In the genomic region with DNA sequence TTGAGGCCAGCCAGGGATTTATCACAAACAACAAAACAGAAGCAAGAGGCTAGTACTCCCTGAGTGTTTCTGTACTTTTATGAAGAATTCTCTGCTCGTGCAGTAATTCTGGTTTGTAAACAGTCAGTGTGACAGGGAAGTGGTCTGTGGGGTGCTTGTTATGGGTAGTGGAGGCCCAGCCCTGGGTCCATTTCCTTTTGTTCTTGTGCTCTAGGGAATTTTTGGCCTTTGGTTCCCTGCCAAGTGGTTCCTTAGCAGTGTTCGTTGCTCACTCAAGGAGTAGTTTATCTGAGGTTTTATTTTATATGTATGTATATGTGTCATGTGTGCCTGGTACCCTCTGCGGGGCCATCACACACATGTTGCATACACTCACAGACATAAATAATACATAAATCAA, we compare ENCODE assay signal across 8 mouse cellular contexts. TPM values are rescaled to one million over a fixed set of nuclear protein-coding genes. Genes with fewer than 3 reads are reported as not detected.
DNase-seq lines count a peak whose midpoint lies in the region; ATAC-seq and TF ChIP-seq lines count a peak whose summit lies in the region.
"Had no signal": no experiment of that assay in that cellular context is flagged by ENCODE, and none has a peak within 500 bp of the region (broad histone marks: within the 10 kb centered on the region; RNA-seq: fewer than 3 reads in every experiment).

No protein-coding gene starts in this region.

- no peak overlapping the region for H3K9ac ChIP-seq in kidney, embryonic 14.5 days (ENCODE audit: low read depth, low read length)
- H3K9ac ChIP-seq in heart, postnatal 0 days (replicated peaks; ENCODE audit: low read depth, low read length), result no peak overlapping the region
- no peak overlapping the region for H3K9ac ChIP-seq in lung, postnatal 0 days (replicated peaks; ENCODE audit: low read depth)
- no peak overlapping the region for H3K9ac ChIP-seq in midbrain, embryonic 13.5 days (replicated peaks)

- H3K27ac ChIP-seq in kidney, embryonic 14.5 days (ENCODE audit: low read depth, low read length), result no peak overlapping the region
- no peak overlapping the region for H3K27ac ChIP-seq in heart, postnatal 0 days (ENCODE audit: low read depth)
- H3K27ac ChIP-seq in lung, postnatal 0 days (ENCODE audit: low read length), result no peak overlapping the region
- H3K27ac ChIP-seq in midbrain, embryonic 13.5 days, result no peak overlapping the region

- H3K9me3 ChIP-seq in kidney, embryonic 14.5 days (ENCODE audit: control insufficient read depth, low read length), result no peaks in the 10 kb centered on the region
- no peaks in the 10 kb centered on the region for H3K9me3 ChIP-seq in heart, postnatal 0 days (replicated peaks; ENCODE audit: control insufficient read depth, low read length)
- H3K9me3 ChIP-seq in lung, postnatal 0 days (ENCODE audit: low read length), result no peaks in the 10 kb centered on the region
- H3K9me3 ChIP-seq in midbrain, embryonic 13.5 days, result no peaks in the 10 kb centered on the region
- H3K9me3 ChIP-seq: G1E had no signal

- TF ChIP-seq CTCF in heart, postnatal 0 days (IDR thresholded peaks at IDR 0.05; ENCODE audit: low read depth), result no peak
- TF ChIP-seq CTCF in lung, postnatal 0 days (IDR thresholded peaks at IDR 0.05), result no peak

- peaks cover 34% of the 10 kb centered on the region for H3K4me1 ChIP-seq in kidney, embryonic 14.5 days (ENCODE audit: control insufficient read depth, insufficient read depth, low read length)
- peaks cover 42% of the 10 kb centered on the region for H3K4me1 ChIP-seq in heart, postnatal 0 days (ENCODE audit: control insufficient read depth, insufficient read depth)
- H3K4me1 ChIP-seq in lung, postnatal 0 days (ENCODE audit: insufficient read depth, low read depth, low read length), result peaks cover 10% of the 10 kb centered on the region; the same call in 1 of the 2 replicates
- H3K4me1 ChIP-seq in midbrain, embryonic 13.5 days (replicated peaks), result peaks cover 25% of the 10 kb centered on the region

- no peak for TF ChIP-seq EP300 in heart, postnatal 0 days (IDR thresholded peaks at IDR 0.05; ENCODE audit: low read depth)
- no peak for TF ChIP-seq EP300 in lung, postnatal 0 days (IDR thresholded peaks at IDR 0.05)

- no peaks in the 10 kb centered on the region for H3K27me3 ChIP-seq in kidney, embryonic 14.5 days (ENCODE audit: control insufficient read depth, insufficient read depth, low read length)
- no peaks in the 10 kb centered on the region for H3K27me3 ChIP-seq in heart, postnatal 0 days (ENCODE audit: control insufficient read depth, insufficient read depth, low read length)
- no peaks in the 10 kb centered on the region for H3K27me3 ChIP-seq in lung, postnatal 0 days (replicated peaks; ENCODE audit: insufficient read depth, low read length)
- no peaks in the 10 kb centered on the region for H3K27me3 ChIP-seq in midbrain, embryonic 13.5 days

- no peak overlapping the region for H3K4me2 ChIP-seq in kidney, embryonic 14.5 days (replicated peaks; ENCODE audit: low read depth, low read length)
- H3K4me2 ChIP-seq in heart, postnatal 0 days (ENCODE audit: low read depth, low read length), result no peak overlapping the region
- H3K4me2 ChIP-seq in lung, postnatal 0 days (replicated peaks; ENCODE audit: low read depth, low read length), result no peak overlapping the region
- no peak overlapping the region for H3K4me2 ChIP-seq in midbrain, embryonic 13.5 days (replicated peaks)

- ATAC-seq in kidney, embryonic 14.5 days (ENCODE audit: low FRiP score, low TSS enrichment), result no peak
- no peak for ATAC-seq in heart, postnatal 0 days (ENCODE audit: insufficient read depth, low read depth)
- no peak; the same call in 1 of the 2 replicates for ATAC-seq in lung, postnatal 0 days
- no peak for ATAC-seq in midbrain, embryonic 13.5 days

- H3K4me3 ChIP-seq in kidney, embryonic 14.5 days (ENCODE audit: low read length), result no peak overlapping the region
- no peak overlapping the region for H3K4me3 ChIP-seq in heart, postnatal 0 days (ENCODE audit: low read depth, low read length)
- H3K4me3 ChIP-seq in lung, postnatal 0 days (ENCODE audit: low read depth, low read length), result no peak overlapping the region
- H3K4me3 ChIP-seq in midbrain, embryonic 13.5 days (replicated peaks), result no peak overlapping the region

- DNase-seq in kidney, adult 11 months, result peak; percentile 33
- peak; percentile 55 for DNase-seq in NIH3T3 (ENCODE audit: low read depth)
- peak; percentile 1 for DNase-seq in heart, postnatal 0 days (ENCODE audit: low spot score)
- DNase-seq in lung, postnatal 0 days (ENCODE audit: low spot score), result peak; percentile 24
- no peak for DNase-seq in cerebellum, postnatal 25 days

- no peaks in the 10 kb centered on the region for H3K36me3 ChIP-seq in kidney, embryonic 14.5 days (ENCODE audit: control insufficient read depth, insufficient read depth, low read length)
- 0 out of 2 replicates have a peak, but pooled peaks cover 7% of the 10 kb centered on the region for H3K36me3 ChIP-seq in heart, postnatal 0 days (replicated peaks; ENCODE audit: control insufficient read depth, insufficient read depth, low read length)
- H3K36me3 ChIP-seq in lung, postnatal 0 days (ENCODE audit: insufficient read depth, low read length), result no peaks in the 10 kb centered on the region
- H3K36me3 ChIP-seq in midbrain, embryonic 13.5 days, result no peaks in the 10 kb centered on the region

- WGBS in kidney, embryonic 14.5 days, result 44% methylated on average over 3 of the region's 3 CpGs
- 34% methylated on average over 3 of the region's 3 CpGs for WGBS in heart, postnatal 0 days
- WGBS in lung, postnatal 0 days, result 15% methylated on average over 3 of the region's 3 CpGs
- 71% methylated on average over 3 of the region's 3 CpGs for WGBS in midbrain, embryonic 13.5 days

RNA-seq across cellular contexts. Expression of gene Zcchc2, which starts 7.1 kb away (rescaled TPM):
- 3.3 and 5.0 TPM in 2 replicates for polyA plus RNA-seq in kidney, embryonic 14.5 days (2014; fragmentation: Nextera tagmentation; extraction: Ambion mirVana)
- 6.6 and 9.5 TPM in 2 replicates for total RNA-seq in heart, postnatal 0 days (2014; rRNA removed; ENCODE audit: low replicate concordance)
- 1.1 TPM in 2 replicates for polyA plus RNA-seq in heart, postnatal 0 days (2015; fragmentation: Nextera tagmentation; extraction: Ambion mirVana)
- polyA plus RNA-seq in lung, postnatal 0 days (2015; fragmentation: Nextera tagmentation; extraction: Ambion mirVana), result 1.7 and 2.0 TPM in 2 replicates
- polyA plus RNA-seq in midbrain, embryonic 13.5 days (2015; fragmentation: Nextera tagmentation; extraction: Ambion mirVana), result 2.1 and 2.2 TPM in 2 replicates

Comparison
In these comparisons a context has a peak if more than half of its experiments do, and no peak if none do; other contexts are left out.
1. DNase-seq: peak in kidney, adult 11 months (single experiment), NIH3T3 (single experiment), heart, postnatal 0 days (single experiment) and lung, postnatal 0 days (single experiment); none in cerebellum, postnatal 25 days (0 of 2).